Mouse (Mus musculus) lung, postnatal 0 days (tissue): ENCODE measurements around the gene Flcn.

Experiments
- CTCF ChIP-seq: IDR thresholded peaks from 2 replicates; pipeline ENCODE4 v1.5.1; 2016; ENCODE audit warnings: antibody characterized with exemption, mild to moderate bottlenecking
- EP300 ChIP-seq: IDR thresholded peaks from 2 replicates; pipeline ENCODE4 v1.6.1; 2016; ENCODE audit warnings: antibody characterized with exemption, mild to moderate bottlenecking, control low read depth

GRCm38 (mm10) chr11:59813276-59813675, 3.5 kb upstream of the Flcn start:
- no peak for TF ChIP-seq CTCF
- TF ChIP-seq EP300, result no peak
